Mouse (Mus musculus) stomach, postnatal 0 days (tissue): ENCODE results near the gene Stat6. TPM values are rescaled to one million over a fixed set of nuclear protein-coding genes. Genes with fewer than 3 reads are reported as not detected.

Experiments used
- ATAC-seq: fragments of 200-750 bp; cut with Nextera tagmentation; 2 replicates; pipeline ENCODE4 v1.8.0; 2017; ENCODE audit not compliant: low FRiP score, low TSS enrichment
- DNase-seq: peaks from one replicate; pipeline ENCODE4 v3.0.0-alpha.2; 2016; ENCODE audit warnings: low spot score
- H3K27ac ChIP-seq: fragments of 300-500 bp; sonication (generic); replicated peaks from 2 replicates; pipeline ENCODE4 v1.5.1; 2014; ENCODE audit warnings: mild to moderate bottlenecking, control low read depth
- H3K27me3 ChIP-seq: fragments of 300-500 bp; sonication (generic); 2 replicates; pipeline ENCODE4 v1.6.1; 2014; ENCODE audit warnings: low read length; ENCODE audit not compliant: control insufficient read depth, insufficient read depth
- H3K36me3 ChIP-seq: fragments of 300-500 bp; sonication (generic); 2 replicates; pipeline ENCODE4 v1.6.1; 2014; ENCODE audit warnings: low read length, mixed read lengths; ENCODE audit not compliant: control insufficient read depth, insufficient read depth
- H3K4me1 ChIP-seq: fragments of 300-500 bp; sonication (generic); replicated peaks from 2 replicates; pipeline ENCODE4 v1.6.1; 2014; ENCODE audit warnings: antibody characterized with exemption; ENCODE audit not compliant: control insufficient read depth, insufficient read depth
- H3K4me2 ChIP-seq: fragments of 300-500 bp; sonication (generic); replicated peaks from 2 replicates; pipeline ENCODE4 v1.6.1; 2014; ENCODE audit warnings: low read depth, mild to moderate bottlenecking, control low read depth, moderate library complexity
- H3K4me3 ChIP-seq: fragments of 300-500 bp; sonication (generic); 2 replicates; pipeline ENCODE4 v1.5.1; 2014; ENCODE audit warnings: low read depth, low read length, control low read depth
- H3K9ac ChIP-seq: fragments of 300-500 bp; sonication (generic); 2 replicates; pipeline ENCODE4 v1.6.1; 2014; ENCODE audit warnings: mild to moderate bottlenecking, low read length, control low read depth, mixed read lengths
- H3K9me3 ChIP-seq: fragments of 300-500 bp; sonication (generic); 2 replicates; pipeline ENCODE4 v1.6.1; 2016; ENCODE audit warnings: low read length; ENCODE audit not compliant: control insufficient read depth
- CTCF ChIP-seq: IDR thresholded peaks from 2 replicates; pipeline ENCODE4 v1.5.1; 2016; ENCODE audit warnings: antibody characterized with exemption, low read depth, mild to moderate bottlenecking, moderate library complexity
- EP300 ChIP-seq: optimal IDR thresholded peaks from 2 replicates; pipeline ENCODE3; 2016; ENCODE audit warnings: antibody characterized with exemption
- WGBS: fragments of 180-500 bp; shearing (Covaris S2); extraction: QIAGEN DNeasy Blood & Tissue Kit; methylation state at CpG from one replicate; pipeline ENCODE4 v1.1.7; 2014; 5-methylcytosine and 5-hydroxymethylcytosine counted together
- polyA plus RNA-seq: library from polyadenylated mRNA; unstranded; fragments of >200 nt; fragmentation: Nextera tagmentation; extraction: Ambion mirVana; gene quantifications from 2 replicates; pipeline ENCODE4 v1.2.1, GENCODE M21; 2015

The Stat6 gene
- polyA plus RNA-seq, 1 experiment from 2014 or later, result 31.4 TPM

DNA sequence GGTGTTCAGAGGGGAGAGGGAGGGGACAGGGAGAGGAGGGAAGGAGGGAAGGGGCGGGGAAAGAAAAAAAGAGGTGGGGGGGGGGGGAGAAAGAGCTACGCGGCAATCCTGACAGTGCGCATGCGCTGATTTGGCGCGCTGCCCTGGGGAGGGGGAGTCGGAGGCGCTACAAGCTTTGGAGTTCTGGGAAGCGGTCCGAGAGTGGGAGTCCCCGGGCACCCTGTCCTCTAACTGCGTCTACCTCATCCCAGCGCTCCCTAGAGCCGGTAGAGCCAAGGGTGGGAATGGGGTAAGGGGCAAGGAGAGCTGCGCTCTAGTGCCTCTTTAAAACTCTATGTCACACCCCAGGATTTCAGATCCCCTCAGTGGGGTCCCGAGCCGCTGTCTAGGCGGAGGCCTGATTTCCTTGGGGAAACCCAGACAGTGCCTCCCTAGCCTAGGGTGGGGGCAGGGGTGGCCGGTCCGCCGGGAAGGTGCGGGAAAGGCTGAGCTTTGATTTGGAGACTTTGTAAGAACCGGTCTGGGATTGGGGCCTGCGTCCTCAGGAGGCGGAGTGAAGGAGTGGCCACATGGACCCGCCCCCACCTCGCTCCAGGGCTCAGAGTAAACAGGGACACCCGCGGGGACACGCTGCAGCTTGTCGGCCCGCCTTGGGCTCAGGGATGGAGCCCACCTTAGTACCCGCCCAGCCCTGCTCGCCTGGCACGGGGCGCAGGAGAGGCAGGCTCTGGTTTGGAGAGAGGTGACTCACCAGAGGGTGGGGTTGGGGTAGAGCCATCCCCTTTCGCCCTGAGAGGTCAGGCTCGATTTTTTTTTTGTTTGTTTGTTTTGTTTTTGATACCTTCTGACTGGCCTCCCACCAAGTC is 21.4 kb upstream of the Stat6 start:
- H3K9ac ChIP-seq, result peak overlapping the region; percentile 73
- WGBS, result 0% methylated on average over 33 of the region's 39 CpGs
- no peaks in the 10 kb centered on the region for H3K9me3 ChIP-seq
- peaks cover 22% of the 10 kb centered on the region for H3K4me1 ChIP-seq
- DNase-seq (peak; percentile 95), ATAC-seq (peak; percentile 94)
- H3K36me3 ChIP-seq, result no peaks in the 10 kb centered on the region
- peak overlapping the region; percentile 71 for H3K4me3 ChIP-seq
- no peaks in the 10 kb centered on the region for H3K27me3 ChIP-seq
- peak overlapping the region; percentile 99 for H3K27ac ChIP-seq
- peak overlapping the region; percentile 97 for H3K4me2 ChIP-seq
- no peak for TF ChIP-seq CTCF
- TF ChIP-seq EP300, result peak; percentile 78

DNA sequence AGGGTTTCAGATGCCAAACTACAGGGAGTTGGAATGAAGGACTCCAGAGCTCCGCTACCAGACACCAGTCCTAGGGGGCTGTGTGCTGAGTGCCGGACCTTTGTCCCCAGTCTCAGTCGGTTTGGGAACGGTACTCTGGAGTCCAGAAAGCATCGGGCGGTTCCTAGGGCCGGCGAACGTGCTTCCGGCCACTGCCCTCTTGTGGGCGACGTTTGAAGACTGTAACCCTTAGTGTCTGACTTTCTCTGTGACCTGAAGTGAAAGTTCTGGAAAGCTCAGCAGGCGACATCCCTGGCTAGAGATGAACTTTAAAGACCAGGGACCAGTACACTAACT is 20.8 kb upstream of the Stat6 start:
- Histone ChIP-seq H3K9ac (peak overlapping the region; percentile 73), H3K4me1 (peaks cover 22% of the 10 kb centered on the region), H3K36me3 (no peaks in the 10 kb centered on the region), H3K27me3 (no peaks in the 10 kb centered on the region), H3K4me3 (peak overlapping the region; percentile 71), H3K9me3 (no peaks in the 10 kb centered on the region), H3K4me2 (peak overlapping the region; percentile 97), H3K27ac (peak overlapping the region; percentile 99)
- DNase-seq, result peak; percentile 86
- TF ChIP-seq CTCF (peak; percentile 82), EP300 (no peak)
- under 1% methylated on average over 13 of the region's 13 CpGs for WGBS
- peak; percentile 62 for ATAC-seq

DNA sequence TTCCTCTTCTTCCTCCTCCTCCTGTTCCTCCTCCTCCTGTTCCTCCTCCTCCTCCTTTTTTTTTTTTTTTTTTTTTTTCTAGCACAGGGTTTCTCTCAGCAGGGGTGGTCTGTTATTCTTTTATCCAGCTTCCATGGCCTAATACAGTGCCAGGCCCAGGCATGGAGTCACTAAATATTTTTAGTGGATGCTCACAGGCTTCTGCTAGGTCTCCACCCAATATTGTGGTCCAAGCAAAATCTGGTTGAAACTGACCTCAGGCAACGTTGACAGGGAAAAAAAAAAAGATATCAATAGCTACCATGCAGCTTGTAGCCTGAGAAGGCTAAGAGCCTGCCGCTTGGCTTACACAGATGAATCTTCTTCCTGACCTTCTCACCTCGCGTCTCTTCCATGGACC is 20.1 kb upstream of the Stat6 start:
- no peaks in the 10 kb centered on the region for H3K36me3 ChIP-seq
- DNase-seq (no peak), ATAC-seq (no peak)
- H3K9me3 ChIP-seq, result no peaks in the 10 kb centered on the region
- WGBS, result 61% methylated on average over 4 of the region's 4 CpGs
- no peak overlapping the region for H3K4me3 ChIP-seq
- peaks cover 19% of the 10 kb centered on the region for H3K4me1 ChIP-seq
- H3K27ac ChIP-seq, result peak overlapping the region; percentile 99
- TF ChIP-seq CTCF, result no peak
- no peak for TF ChIP-seq EP300
- no peaks in the 10 kb centered on the region for H3K27me3 ChIP-seq
- H3K9ac ChIP-seq, result no peak overlapping the region
- H3K4me2 ChIP-seq, result peak overlapping the region; percentile 97; the same call in 1 of the 2 replicates

DNA sequence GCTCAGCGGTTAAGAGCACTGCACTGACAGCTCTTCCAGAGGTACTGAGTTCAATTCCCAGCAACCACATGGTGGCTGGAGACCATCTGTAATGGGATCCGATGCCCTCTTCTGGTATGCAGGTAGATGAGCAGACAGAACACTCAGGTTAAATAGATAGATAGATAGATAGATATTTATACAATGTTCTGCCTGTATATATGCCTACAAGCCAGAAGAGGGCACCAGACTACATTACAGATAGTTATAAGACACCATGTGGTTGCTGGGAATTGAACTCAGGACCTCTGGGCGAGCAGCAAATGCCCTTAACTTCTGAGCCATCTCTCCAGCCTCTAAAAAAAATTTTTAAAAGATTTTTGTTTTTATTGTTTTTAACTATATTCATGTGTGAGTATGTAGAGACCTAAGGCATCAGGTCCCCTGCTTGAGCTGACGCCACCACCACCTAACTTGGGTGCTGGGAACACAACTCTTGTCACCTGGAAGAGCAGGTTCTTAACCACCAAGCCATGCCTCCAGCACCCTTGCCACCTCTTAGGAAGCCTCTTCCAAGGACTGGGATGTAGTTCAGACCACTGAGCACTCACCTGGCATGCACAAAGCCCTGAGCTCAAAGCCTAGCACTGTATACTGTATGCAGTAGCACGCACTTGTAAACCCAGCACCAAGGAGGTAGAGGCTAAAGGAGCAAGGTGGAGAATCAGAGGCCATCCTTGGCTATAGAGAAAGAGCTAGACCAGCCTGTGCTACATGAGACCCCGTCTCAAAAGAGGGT is 19.2 kb upstream of the Stat6 start:
- Histone ChIP-seq H3K9ac (no peak overlapping the region), H3K27ac (no peak overlapping the region), H3K4me3 (no peak overlapping the region), H3K4me2 (no peak overlapping the region), H3K4me1 (peaks cover 13% of the 10 kb centered on the region), H3K36me3 (no peaks in the 10 kb centered on the region), H3K9me3 (no peaks in the 10 kb centered on the region), H3K27me3 (no peaks in the 10 kb centered on the region)
- no peak for DNase-seq
- TF ChIP-seq CTCF (peak; percentile 46), EP300 (no peak)
- 94% methylated on average over 6 of the region's 6 CpGs for WGBS
- ATAC-seq, result no peak

DNA sequence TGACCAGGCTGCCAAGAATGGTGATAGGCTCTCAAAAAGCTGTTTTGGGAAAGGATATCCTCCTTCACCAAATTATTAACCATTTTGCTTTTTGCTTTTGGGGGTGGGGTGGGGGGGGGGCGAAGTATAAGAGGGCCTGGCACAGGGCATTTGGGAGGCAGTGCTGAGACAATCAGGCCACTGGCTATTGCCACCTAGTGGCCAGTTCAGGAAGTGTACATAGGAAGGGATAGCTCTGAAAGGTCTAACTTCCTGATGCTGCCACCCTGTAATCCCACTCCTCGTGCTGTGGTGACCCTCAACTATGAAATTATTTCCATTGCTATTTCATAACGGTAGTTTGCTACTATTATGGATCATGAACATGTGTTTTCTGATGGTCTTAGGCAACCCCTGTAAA is 16.4 kb upstream of the Stat6 start:
- DNase-seq (no peak), ATAC-seq (no peak)
- Histone ChIP-seq H3K4me3 (no peak overlapping the region), H3K27ac (no peak overlapping the region), H3K9me3 (no peaks in the 10 kb centered on the region), H3K27me3 (no peaks in the 10 kb centered on the region), H3K4me1 (no peaks in the 10 kb centered on the region), H3K9ac (no peak overlapping the region), H3K36me3 (no peaks in the 10 kb centered on the region), H3K4me2 (no peak overlapping the region)
- WGBS, result 81% methylated on average over 3 of the region's 3 CpGs
- TF ChIP-seq CTCF (peak; percentile 57), EP300 (no peak)
